Comparison of ENCODE assay signal across 24 mouse cellular contexts in genomic region chr1:188153665-188154064, GRCm38 (mm10).
DNase-seq lines count a peak whose midpoint lies in the region; ATAC-seq and TF ChIP-seq lines count a peak whose summit lies in the region.
"Had no signal": no experiment of that assay in that cellular context is flagged by ENCODE, and none has a peak within 500 bp of the region (broad histone marks: within the 10 kb centered on the region; RNA-seq: fewer than 3 reads in every experiment).

No protein-coding gene starts in this region.

- peaks cover 5% of the 10 kb centered on the region; the same call in 1 of the 2 replicates for H3K36me3 ChIP-seq in heart, embryonic 10.5 days
- no peaks in the 10 kb centered on the region for H3K36me3 ChIP-seq in heart, embryonic 15.5 days
- H3K36me3 ChIP-seq in heart, adult 2 months (ENCODE audit: control insufficient read depth, insufficient read depth, low read length) = no peaks in the 10 kb centered on the region
- H3K36me3 ChIP-seq in heart, postnatal 0 days (replicated peaks; ENCODE audit: control insufficient read depth, insufficient read depth, low read length) = no peaks in the 10 kb centered on the region
- H3K36me3 ChIP-seq: embryonic facial prominence, embryonic 10.5 days; embryonic facial prominence, embryonic 12.5 days; forebrain, embryonic 15.5 days; G1E had no signal

- no peak for TF ChIP-seq CTCF in heart, adult 2 months (IDR thresholded peaks at IDR 0.05)
- TF ChIP-seq CTCF in heart, postnatal 0 days (IDR thresholded peaks at IDR 0.05; ENCODE audit: low read depth) = no peak

- WGBS in heart, embryonic 10.5 days = 75% methylated on average over 2 of the region's 2 CpGs
- WGBS in heart, embryonic 15.5 days = 60% methylated on average over 2 of the region's 2 CpGs
- 51% methylated on average over 2 of the region's 2 CpGs for WGBS in heart, adult 2 months
- 45% methylated on average over 2 of the region's 2 CpGs for WGBS in heart, postnatal 0 days

- H3K4me3 ChIP-seq in heart, embryonic 10.5 days = no peak overlapping the region
- no peak overlapping the region for H3K4me3 ChIP-seq in heart, embryonic 15.5 days
- no peak overlapping the region for H3K4me3 ChIP-seq in heart, adult 2 months
- no peak overlapping the region for H3K4me3 ChIP-seq in heart, postnatal 0 days (ENCODE audit: low read depth, low read length)
- H3K4me3 ChIP-seq: embryonic facial prominence, embryonic 10.5 days; embryonic facial prominence, embryonic 12.5 days; forebrain, embryonic 15.5 days had no signal

- no peaks in the 10 kb centered on the region for H3K9me3 ChIP-seq in heart, embryonic 10.5 days
- no peaks in the 10 kb centered on the region for H3K9me3 ChIP-seq in heart, embryonic 15.5 days (replicated peaks)
- H3K9me3 ChIP-seq in heart, postnatal 0 days (replicated peaks; ENCODE audit: control insufficient read depth, low read length) = no peaks in the 10 kb centered on the region
- H3K9me3 ChIP-seq: embryonic facial prominence, embryonic 10.5 days; embryonic facial prominence, embryonic 12.5 days; forebrain, embryonic 15.5 days had no signal

- no peak for TF ChIP-seq POLR2A in heart, adult 2 months (IDR thresholded peaks at IDR 0.05; ENCODE audit: insufficient read depth, low read depth, low read length)

- no peaks in the 10 kb centered on the region for H3K27me3 ChIP-seq in heart, embryonic 10.5 days (ENCODE audit: insufficient read depth, poor library complexity, severe bottlenecking)
- no peaks in the 10 kb centered on the region for H3K27me3 ChIP-seq in heart, embryonic 15.5 days
- H3K27me3 ChIP-seq in heart, adult 2 months (ENCODE audit: control insufficient read depth, insufficient read depth, low read length) = no peaks in the 10 kb centered on the region; the same call in 1 of the 2 replicates
- H3K27me3 ChIP-seq in heart, postnatal 0 days (ENCODE audit: control insufficient read depth, insufficient read depth, low read length) = no peaks in the 10 kb centered on the region
- H3K27me3 ChIP-seq: CH12.LX; embryonic facial prominence, embryonic 12.5 days had no signal

- TF ChIP-seq EP300 in heart, adult 2 months (IDR thresholded peaks at IDR 0.05; ENCODE audit: insufficient read depth, low read depth, low read length) = no peak
- TF ChIP-seq EP300 in heart, postnatal 0 days (IDR thresholded peaks at IDR 0.05; ENCODE audit: low read depth) = no peak

- H3K79me2 ChIP-seq in heart, adult 2 months (replicated peaks; ENCODE audit: control insufficient read depth, insufficient read depth, low read length) = no peaks in the 10 kb centered on the region

- ATAC-seq in heart, embryonic 15.5 days (replicated peaks; ENCODE audit: insufficient number of reproducible peaks, insufficient read depth, low FRiP score, low read depth) = no peak
- ATAC-seq in heart, postnatal 0 days (ENCODE audit: insufficient read depth, low read depth) = peak; percentile 36; the same call in 1 of the 2 replicates
- ATAC-seq: activated CD4-positive, CD25-positive, alpha-beta regulatory T cell, adult 4 months; forebrain, postnatal 0 days; Patski had no signal

- peaks cover 15% of the 10 kb centered on the region for H3K4me1 ChIP-seq in heart, embryonic 10.5 days
- peaks cover 12% of the 10 kb centered on the region for H3K4me1 ChIP-seq in heart, embryonic 15.5 days (replicated peaks)
- peaks cover 1% of the 10 kb centered on the region for H3K4me1 ChIP-seq in heart, adult 2 months (ENCODE audit: control insufficient read depth, insufficient read depth, low read length)
- H3K4me1 ChIP-seq in heart, postnatal 0 days (ENCODE audit: control insufficient read depth, insufficient read depth) = peaks cover 18% of the 10 kb centered on the region
- H3K4me1 ChIP-seq: embryonic facial prominence, embryonic 10.5 days; embryonic facial prominence, embryonic 12.5 days had no signal

- intact Hi-C loops in heart, adult 2 months (cut with DNase I) = no loop called here

- peak; percentile 4 for DNase-seq in heart, adult 11 months
- DNase-seq in heart, embryonic 10.5 days (ENCODE audit: low spot score) = no peak
- no peak for DNase-seq in heart, adult 2 months
- DNase-seq in heart, postnatal 0 days (ENCODE audit: low spot score) = peak; percentile 30
- no peak for DNase-seq in heart, postnatal 4 days
- peak; percentile 37 for DNase-seq in MEL-GATA-1-ER (ENCODE audit: extremely low read depth, low read depth)
- DNase-seq in spleen, postnatal 10 days (ENCODE audit: low spot score in 2 of 2) = no peak
- DNase-seq: adrenal gland, adult 8-10 months; adrenal gland, postnatal 14 days; adrenal gland, postnatal 36 days; cerebellum, adult 11-12 months; cerebellum, adult 2 months; cerebellum, adult 9-10 months; cerebellum, postnatal 10 days; cerebellum, postnatal 25 days; forebrain, postnatal 0 days had no signal

- no peak overlapping the region for H3K27ac ChIP-seq in heart, embryonic 10.5 days
- peak overlapping the region; percentile 9; the same call in 1 of the 2 replicates for H3K27ac ChIP-seq in heart, embryonic 15.5 days
- H3K27ac ChIP-seq in heart, adult 2 months = no peak overlapping the region
- peak overlapping the region; percentile 48; the same call in 1 of the 2 replicates for H3K27ac ChIP-seq in heart, postnatal 0 days (ENCODE audit: low read depth)
- H3K27ac ChIP-seq: embryonic facial prominence, embryonic 10.5 days; embryonic facial prominence, embryonic 12.5 days; forebrain, embryonic 15.5 days had no signal

- H3K9ac ChIP-seq in heart, embryonic 15.5 days = no peak overlapping the region
- no peak overlapping the region for H3K9ac ChIP-seq in heart, adult 2 months (ENCODE audit: low read depth, low read length)
- H3K9ac ChIP-seq in heart, postnatal 0 days (replicated peaks; ENCODE audit: low read depth, low read length) = no peak overlapping the region
- H3K9ac ChIP-seq: embryonic facial prominence, embryonic 12.5 days; forebrain, embryonic 15.5 days; forebrain, postnatal 0 days had no signal

- no peak overlapping the region for H3K4me2 ChIP-seq in heart, embryonic 15.5 days
- no peak overlapping the region; the same call in 1 of the 2 replicates for H3K4me2 ChIP-seq in heart, postnatal 0 days (ENCODE audit: low read depth, low read length)
- H3K4me2 ChIP-seq: embryonic facial prominence, embryonic 12.5 days had no signal

Comparison
In these comparisons a context has a peak if more than half of its experiments do, and no peak if none do; other contexts are left out.
1. DNase-seq: peak in heart, adult 11 months (single experiment), heart, postnatal 0 days (single experiment) and MEL-GATA-1-ER (single experiment); none in heart, embryonic 10.5 days (single experiment), heart, adult 2 months (0 of 2), heart, postnatal 4 days (single experiment) and spleen, postnatal 10 days (0 of 2).
2. H3K27ac ChIP-seq: peak in heart, embryonic 15.5 days (single experiment) and heart, postnatal 0 days (single experiment); none in heart, embryonic 10.5 days (single experiment) and heart, adult 2 months (single experiment).